Mouse (Mus musculus) intestine, embryonic 14.5 days (tissue): ENCODE data around the gene Stk40. TPM values are rescaled to one million over a fixed set of nuclear protein-coding genes. Genes with fewer than 3 reads are reported as not detected.

Experiments
- ATAC-seq: fragments of 200-750 bp; cut with Nextera tagmentation; replicated peaks from 2 replicates; pipeline ENCODE4 v1.8.0; 2017; ENCODE audit warnings: low read depth, moderate number of reproducible peaks, moderate TSS enrichment, moderate library complexity; ENCODE audit not compliant: low FRiP score, low TSS enrichment
- DNase-seq: peaks from one replicate; pipeline ENCODE4 v3.0.0-alpha.2; 2018; ENCODE audit warnings: low spot score
- H3K27ac ChIP-seq: fragments of 300-500 bp; sonication (generic); 2 replicates; pipeline ENCODE4 v1.5.1; 2014; ENCODE audit warnings: low read depth, mild to moderate bottlenecking, control low read depth
- H3K27me3 ChIP-seq: fragments of 300-500 bp; sonication (generic); replicated peaks from 2 replicates; pipeline ENCODE4 v1.6.1; 2014; ENCODE audit warnings: low read length, control low read depth; ENCODE audit not compliant: control insufficient read depth, insufficient read depth
- H3K36me3 ChIP-seq: fragments of 300-500 bp; sonication (generic); 2 replicates; pipeline ENCODE4 v1.6.1; 2014; ENCODE audit warnings: low read length, control low read depth; ENCODE audit not compliant: control insufficient read depth, insufficient read depth
- H3K4me1 ChIP-seq: fragments of 300-500 bp; sonication (generic); replicated peaks from 2 replicates; pipeline ENCODE4 v1.6.1; 2014; ENCODE audit warnings: low read length, control low read depth, mixed read lengths; ENCODE audit not compliant: control insufficient read depth, insufficient read depth
- H3K4me2 ChIP-seq: fragments of 300-500 bp; sonication (generic); 2 replicates; pipeline ENCODE4 v1.6.1; 2014; ENCODE audit warnings: low read length
- H3K4me3 ChIP-seq: fragments of 300-500 bp; sonication (generic); 2 replicates; pipeline ENCODE4 v1.5.1; 2014; ENCODE audit warnings: low read depth, low read length, control low read depth, mixed read lengths
- H3K9ac ChIP-seq: fragments of 300-500 bp; sonication (generic); 2 replicates; pipeline ENCODE4 v1.6.1; 2014; ENCODE audit warnings: mild to moderate bottlenecking, low read length
- H3K9me3 ChIP-seq: fragments of 300-500 bp; sonication (generic); 2 replicates; pipeline ENCODE4 v1.6.1; 2016; ENCODE audit warnings: low read length, control low read depth; ENCODE audit not compliant: control insufficient read depth
- WGBS: fragments of 180-500 bp; shearing (Covaris S2); extraction: QIAGEN DNeasy Blood & Tissue Kit; methylation state at CpG from one replicate; pipeline ENCODE4 v1.1.7; 2014; 5-methylcytosine and 5-hydroxymethylcytosine counted together
- polyA plus RNA-seq: library from polyadenylated mRNA; unstranded; fragments of >200 nt; fragmentation: Nextera tagmentation; extraction: Ambion mirVana; gene quantifications from 2 replicates; pipeline ENCODE4 v1.2.1, GENCODE M21; 2014

The Stk40 gene
- polyA plus RNA-seq, 1 experiment from 2014 or later: 22.5 TPM

DNA sequence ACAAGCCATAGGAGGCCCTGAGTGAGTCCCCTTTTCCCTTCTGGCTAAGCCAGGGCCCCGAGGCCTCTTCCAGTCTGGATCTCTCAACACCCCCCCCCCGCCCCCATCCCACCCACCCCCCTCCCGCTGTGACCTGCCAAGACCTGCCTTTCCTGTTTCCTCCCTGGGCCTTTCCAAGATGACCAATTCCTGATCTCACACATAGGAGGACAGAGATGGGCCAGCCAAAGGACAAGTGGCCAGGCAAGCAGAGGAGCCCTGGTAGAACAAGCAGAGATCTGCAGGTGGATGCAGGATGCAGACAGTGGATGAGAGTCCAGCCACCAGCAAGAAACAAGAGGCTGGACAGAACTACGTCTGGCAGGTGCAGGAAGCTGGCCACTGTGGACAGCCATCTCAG lies 41.6 kb downstream of the Stk40 start:
- no peaks in the 10 kb centered on the region for H3K9me3 ChIP-seq
- H3K4me2 ChIP-seq: no peak overlapping the region
- peaks cover 10% of the 10 kb centered on the region; the same call in 1 of the 2 replicates for H3K36me3 ChIP-seq
- DNase-seq (no peak), ATAC-seq (no peak)
- WGBS: 42% methylated on average over 3 of the region's 4 CpGs
- no peak overlapping the region for H3K9ac ChIP-seq
- no peak overlapping the region for H3K4me3 ChIP-seq
- H3K27me3 ChIP-seq: no peaks in the 10 kb centered on the region
- H3K4me1 ChIP-seq: peaks cover 24% of the 10 kb centered on the region
- H3K27ac ChIP-seq: no peak overlapping the region

DNA sequence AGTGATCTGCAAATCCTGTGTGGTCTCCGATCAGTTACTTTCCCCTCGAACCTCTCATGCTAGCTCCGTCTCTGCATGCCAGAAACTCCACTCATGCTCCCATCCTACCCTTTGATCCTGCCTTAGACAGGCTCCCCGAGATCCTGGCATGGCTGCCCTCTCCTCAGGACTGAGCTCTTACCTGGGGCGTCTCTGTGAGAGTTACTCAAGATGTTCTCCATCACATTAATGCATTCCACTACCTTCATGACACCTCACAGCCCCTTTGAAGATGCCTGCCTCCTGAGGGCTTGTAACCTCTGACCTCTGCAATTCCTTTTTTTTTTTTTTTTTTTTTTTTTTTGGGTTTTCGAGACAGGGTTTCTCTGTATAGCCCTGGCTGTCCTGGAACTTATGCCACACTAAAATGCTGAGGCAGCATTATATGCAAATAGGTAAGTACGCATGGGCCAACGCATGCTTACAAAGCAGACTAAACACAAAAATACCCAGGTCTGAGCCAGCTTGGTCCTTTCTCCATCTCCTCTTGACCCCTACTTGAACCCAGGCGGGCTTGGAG lies 43.3 kb downstream of the Stk40 start:
- H3K27ac ChIP-seq: peak overlapping the region; percentile 90

DNA sequence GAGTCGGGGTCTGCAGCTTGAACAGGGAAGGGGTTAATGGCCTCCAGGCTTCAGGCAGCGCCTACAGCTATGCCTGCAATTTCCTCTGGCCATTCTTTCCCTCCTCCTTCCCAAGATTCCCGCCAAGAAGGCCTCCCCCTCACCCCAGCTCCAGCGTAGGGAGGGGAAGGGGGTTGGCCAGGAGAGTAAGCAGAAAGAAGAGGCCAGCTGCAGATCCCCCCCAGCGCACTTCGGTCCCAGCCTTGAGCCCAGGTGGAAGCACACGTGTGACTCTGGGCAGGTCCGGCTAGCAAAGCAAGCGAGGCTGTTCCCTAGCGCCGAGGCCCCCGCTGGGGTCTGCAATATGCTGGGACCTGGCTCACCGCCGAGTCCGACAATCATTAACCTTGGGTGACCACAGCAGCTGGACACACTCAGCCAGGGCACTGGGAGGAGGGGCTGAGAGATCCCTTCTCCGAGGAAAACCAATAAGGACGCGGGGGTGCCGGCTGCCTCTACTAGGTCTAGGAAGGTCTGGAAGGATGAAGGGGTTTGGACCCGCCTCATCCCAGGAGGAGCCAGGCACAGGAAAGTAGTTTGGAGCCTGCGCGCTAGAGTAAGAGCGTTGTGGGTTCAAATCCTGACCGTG lies 43.9 kb downstream of the Stk40 start, which contains the start of gene Eva1b:
Gene Eva1b, plus strand, starts transcription at position 212 of the 628 bp plus-strand sequence.
- DNase-seq (peak; percentile 91), ATAC-seq (peak; percentile 61)
- H3K9ac ChIP-seq: peak within 1 kb of the TSS; percentile 59
- H3K4me3 ChIP-seq: peak within 1 kb of the TSS; percentile 54
- H3K9me3 ChIP-seq: no peaks in the 10 kb centered on the region
- H3K4me2 ChIP-seq: peak within 1 kb of the TSS; percentile 91
- H3K36me3 ChIP-seq: peaks cover 16% of the 10 kb centered on the region
- peaks cover 33% of the 10 kb centered on the region for H3K4me1 ChIP-seq
- peak within 1 kb of the TSS; percentile 90 for H3K27ac ChIP-seq
- H3K27me3 ChIP-seq: no peaks in the 10 kb centered on the region
- WGBS: 2% methylated on average over 24 of the region's 24 CpGs

More for the DNA sequence above, 43.3 kb downstream of the Stk40 start:
- Histone ChIP-seq H3K4me1 (peaks cover 33% of the 10 kb centered on the region), H3K9me3 (no peaks in the 10 kb centered on the region), H3K4me2 (peak overlapping the region; percentile 91), H3K9ac (peak overlapping the region; percentile 59; the same call in 1 of the 2 replicates), H3K4me3 (peak overlapping the region; percentile 54; the same call in 1 of the 2 replicates), H3K36me3 (peaks cover 16% of the 10 kb centered on the region), H3K27me3 (no peaks in the 10 kb centered on the region)
- no peak for ATAC-seq
- DNase-seq: no peak
- WGBS: 15% methylated on average over 9 of the region's 9 CpGs

DNA sequence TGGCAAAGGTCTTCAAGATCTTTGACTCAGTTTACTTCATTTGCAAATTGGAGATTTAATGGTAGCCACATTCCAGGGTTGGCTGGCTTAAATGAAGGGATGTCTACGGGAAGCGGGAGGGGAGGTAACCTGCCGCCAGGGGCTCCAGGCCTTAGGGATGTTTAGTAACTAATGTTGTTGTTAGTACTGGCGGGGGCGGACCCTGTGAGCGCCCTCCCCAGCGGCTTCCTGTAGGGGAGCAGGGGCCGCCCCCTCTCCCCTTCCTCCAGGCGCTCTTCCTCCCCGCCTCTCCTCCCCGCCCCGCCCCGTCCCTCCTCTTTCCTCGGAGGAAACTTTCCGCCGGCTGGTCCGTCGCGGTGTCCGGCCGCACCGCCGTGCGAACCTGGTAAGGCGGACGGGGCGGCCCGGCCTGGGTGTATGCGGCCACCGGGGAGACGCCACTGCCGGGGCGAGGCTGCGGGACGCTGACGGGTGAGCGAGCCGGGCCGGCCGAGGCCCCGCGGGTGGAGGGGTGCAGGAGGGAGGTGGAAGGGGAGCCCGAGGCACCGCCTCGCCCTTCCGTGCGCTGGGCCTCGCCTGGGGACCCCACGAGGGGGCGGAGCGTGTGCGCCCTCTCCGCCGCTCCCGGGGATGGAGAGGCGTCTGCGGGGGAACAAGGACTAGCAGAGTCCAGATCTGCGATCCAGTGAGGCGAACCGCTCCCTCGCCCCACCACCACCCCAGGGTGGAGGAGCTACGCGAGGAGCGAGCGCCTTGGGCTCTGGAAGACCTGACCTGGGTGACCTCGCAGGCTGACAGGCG lies 44.6 kb downstream of the Stk40 start:
- Histone ChIP-seq H3K4me1 (peaks cover 33% of the 10 kb centered on the region), H3K27ac (peak overlapping the region; percentile 90), H3K36me3 (peaks cover 16% of the 10 kb centered on the region), H3K27me3 (no peaks in the 10 kb centered on the region), H3K4me2 (peak overlapping the region; percentile 91), H3K9me3 (no peaks in the 10 kb centered on the region), H3K9ac (peak overlapping the region; percentile 59), H3K4me3 (peak overlapping the region; percentile 54)
- peak; percentile 80 for DNase-seq
- WGBS: under 1% methylated on average over 59 of the region's 67 CpGs
- peak; percentile 77 for ATAC-seq

GRCm38 (mm10) chr4:126149041-126149676 lies 45.4 kb downstream of the Stk40 start:
- no peak for DNase-seq

GRCm38 (mm10) chr4:126149798-126150197 lies 46.0 kb downstream of the Stk40 start:
- Histone ChIP-seq H3K9ac (peak overlapping the region; percentile 59), H3K27me3 (no peaks in the 10 kb centered on the region), H3K9me3 (no peaks in the 10 kb centered on the region), H3K27ac (peak overlapping the region; percentile 90), H3K4me2 (peak overlapping the region; percentile 91), H3K4me1 (peaks cover 33% of the 10 kb centered on the region), H3K36me3 (peaks cover 16% of the 10 kb centered on the region), H3K4me3 (peak overlapping the region; percentile 54)
- peak; percentile 63 for DNase-seq
- 45% methylated on average over 10 of the region's 10 CpGs for WGBS
- no peak for ATAC-seq

More at GRCm38 (mm10) chr4:126149041-126149676, 45.4 kb downstream of the Stk40 start:
- 20% methylated on average over 42 of the region's 42 CpGs for WGBS
- Histone ChIP-seq H3K4me1 (peaks cover 33% of the 10 kb centered on the region), H3K27me3 (no peaks in the 10 kb centered on the region), H3K27ac (peak overlapping the region; percentile 90), H3K9me3 (no peaks in the 10 kb centered on the region), H3K36me3 (peaks cover 16% of the 10 kb centered on the region), H3K4me2 (peak overlapping the region; percentile 91), H3K9ac (peak overlapping the region; percentile 59), H3K4me3 (peak overlapping the region; percentile 54)
- no peak for ATAC-seq

- H3K9ac ChIP-seq: peak overlapping the region; percentile 20; the same call in 1 of the 2 replicates
- 27% methylated on average over 16 of the region's 16 CpGs for WGBS
- H3K27me3 ChIP-seq: no peaks in the 10 kb centered on the region
- H3K36me3 ChIP-seq: peaks cover 16% of the 10 kb centered on the region
- ATAC-seq (peak; percentile 25), DNase-seq (peak; percentile 79)
- H3K4me3 ChIP-seq: peak overlapping the region; percentile 54
- peak overlapping the region; percentile 90 for H3K27ac ChIP-seq
- peaks cover 35% of the 10 kb centered on the region for H3K4me1 ChIP-seq
- H3K9me3 ChIP-seq: no peaks in the 10 kb centered on the region
- H3K4me2 ChIP-seq: peak overlapping the region; percentile 91
These were observed 46.7 kb downstream of the Stk40 start for GRCm38 (mm10) chr4:126150297-126150948.

GRCm38 (mm10) chr4:126150949-126151320 lies 47.2 kb downstream of the Stk40 start:
- Histone ChIP-seq H3K36me3 (peaks cover 16% of the 10 kb centered on the region), H3K4me3 (peak overlapping the region; percentile 54), H3K9me3 (no peaks in the 10 kb centered on the region), H3K4me2 (peak overlapping the region; percentile 91), H3K27me3 (no peaks in the 10 kb centered on the region), H3K4me1 (peaks cover 40% of the 10 kb centered on the region), H3K9ac (peak overlapping the region; percentile 20; the same call in 1 of the 2 replicates), H3K27ac (peak overlapping the region; percentile 90)
- DNase-seq (no peak), ATAC-seq (no peak)
- WGBS: 41% methylated on average over 6 of the region's 6 CpGs
